Mouse (Mus musculus): ENCODE results near the gene Hspa14. TPM values are rescaled to one million over a fixed set of nuclear protein-coding genes. Genes with fewer than 3 reads are reported as not detected.
A peak's percentile ranks its signal among the peaks of the same experiment; 100 is the strongest.

Gene Hspa14
- polyA plus RNA-seq, 1 experiment = 56.8 TPM

- DNase-seq (ENCODE audit: low read depth) = no peak
- TF ChIP-seq POLR2A (IDR thresholded peaks at IDR 0.05; ENCODE audit: borderline replicate concordance, extremely low read depth, insufficient read depth, insufficient read length, poor library complexity, severe bottlenecking) (no peak), CTCF (IDR thresholded peaks at IDR 0.05; ENCODE audit: borderline replicate concordance, extremely low read depth, insufficient read depth, insufficient read length) (no peak)
These were observed 32.4 kb downstream of the Hspa14 start for GRCm38 (mm10) chr2:3480239-3480638.

- no peak for DNase-seq (ENCODE audit: low read depth)
- TF ChIP-seq POLR2A (IDR thresholded peaks at IDR 0.05; ENCODE audit: borderline replicate concordance, extremely low read depth, insufficient read depth, insufficient read length, poor library complexity, severe bottlenecking) = no peak
- TF ChIP-seq CTCF (IDR thresholded peaks at IDR 0.05; ENCODE audit: borderline replicate concordance, extremely low read depth, insufficient read depth, insufficient read length) = no peak
These were observed 36.8 kb downstream of the Hspa14 start for GRCm38 (mm10) chr2:3475746-3476251.

GRCm38 (mm10) chr2:3474861-3475283, 37.7 kb downstream of the Hspa14 start, which contains the start of gene Suv39h2:
TSS of gene Suv39h2 (minus strand) at chr2:3475031.
- TF ChIP-seq CTCF (IDR thresholded peaks at IDR 0.05; ENCODE audit: borderline replicate concordance, extremely low read depth, insufficient read depth, insufficient read length) (no peak), POLR2A (IDR thresholded peaks at IDR 0.05; ENCODE audit: borderline replicate concordance, extremely low read depth, insufficient read depth, insufficient read length, poor library complexity, severe bottlenecking) (peak; percentile 77; the same call in 1 of the 2 replicates)
- peak; percentile 98 for DNase-seq (ENCODE audit: low read depth)

GRCm38 (mm10) chr2:3474361-3474805, 38.2 kb downstream of the Hspa14 start:
- TF ChIP-seq POLR2A (IDR thresholded peaks at IDR 0.05; ENCODE audit: borderline replicate concordance, extremely low read depth, insufficient read depth, insufficient read length, poor library complexity, severe bottlenecking) = no peak
- no peak for TF ChIP-seq CTCF (IDR thresholded peaks at IDR 0.05; ENCODE audit: borderline replicate concordance, extremely low read depth, insufficient read depth, insufficient read length)
- DNase-seq (ENCODE audit: low read depth) = peak; percentile 91

- TF ChIP-seq CTCF (IDR thresholded peaks at IDR 0.05; ENCODE audit: borderline replicate concordance, extremely low read depth, insufficient read depth, insufficient read length) (no peak), POLR2A (IDR thresholded peaks at IDR 0.05; ENCODE audit: borderline replicate concordance, extremely low read depth, insufficient read depth, insufficient read length, poor library complexity, severe bottlenecking) (no peak)
- no peak for DNase-seq (ENCODE audit: low read depth)
These were observed 38.7 kb downstream of the Hspa14 start for GRCm38 (mm10) chr2:3473891-3474290.

- TF ChIP-seq POLR2A (IDR thresholded peaks at IDR 0.05; ENCODE audit: borderline replicate concordance, extremely low read depth, insufficient read depth, insufficient read length, poor library complexity, severe bottlenecking) = no peak
- 0 out of 2 replicates have a peak, but pooled peaks have one; percentile 13 for TF ChIP-seq CTCF (IDR thresholded peaks at IDR 0.05; ENCODE audit: borderline replicate concordance, extremely low read depth, insufficient read depth, insufficient read length)
- DNase-seq (ENCODE audit: low read depth) = no peak
These were observed 56.0 kb downstream of the Hspa14 start for GRCm38 (mm10) chr2:3456590-3456989.

GRCm38 (mm10) chr2:3453096-3453495, 59.5 kb downstream of the Hspa14 start:
- no peak for DNase-seq (ENCODE audit: low read depth)
- TF ChIP-seq POLR2A (IDR thresholded peaks at IDR 0.05; ENCODE audit: borderline replicate concordance, extremely low read depth, insufficient read depth, insufficient read length, poor library complexity, severe bottlenecking) = no peak
- TF ChIP-seq CTCF (IDR thresholded peaks at IDR 0.05; ENCODE audit: borderline replicate concordance, extremely low read depth, insufficient read depth, insufficient read length) = no peak

GRCm38 (mm10) chr2:3449431-3449830, 63.2 kb downstream of the Hspa14 start:
- no peak for DNase-seq (ENCODE audit: low read depth)
- TF ChIP-seq CTCF (IDR thresholded peaks at IDR 0.05; ENCODE audit: borderline replicate concordance, extremely low read depth, insufficient read depth, insufficient read length) (no peak), POLR2A (IDR thresholded peaks at IDR 0.05; ENCODE audit: borderline replicate concordance, extremely low read depth, insufficient read depth, insufficient read length, poor library complexity, severe bottlenecking) (no peak)

GRCm38 (mm10) chr2:3445984-3446383, 66.6 kb downstream of the Hspa14 start:
- DNase-seq (ENCODE audit: low read depth) = no peak
- TF ChIP-seq POLR2A (IDR thresholded peaks at IDR 0.05; ENCODE audit: borderline replicate concordance, extremely low read depth, insufficient read depth, insufficient read length, poor library complexity, severe bottlenecking) (no peak), CTCF (IDR thresholded peaks at IDR 0.05; ENCODE audit: borderline replicate concordance, extremely low read depth, insufficient read depth, insufficient read length) (no peak)

- TF ChIP-seq CTCF (IDR thresholded peaks at IDR 0.05; ENCODE audit: borderline replicate concordance, extremely low read depth, insufficient read depth, insufficient read length) (no peak), POLR2A (IDR thresholded peaks at IDR 0.05; ENCODE audit: borderline replicate concordance, extremely low read depth, insufficient read depth, insufficient read length, poor library complexity, severe bottlenecking) (no peak)
- peak; percentile 17 for DNase-seq (ENCODE audit: low read depth)
These were observed 68.4 kb downstream of the Hspa14 start for GRCm38 (mm10) chr2:3444206-3444605.

Other genes starting within 250 kb of the Hspa14 start
- gene Nmt2, start 228.6 kb downstream of the Hspa14 start, polyA plus RNA-seq (2012; rRNA removed) = 32.8 and 44.0 TPM in 2 replicates
- 9.1 and 13.1 TPM in 2 replicates for gene Rpp38, start 180.2 kb downstream of the Hspa14 start, polyA plus RNA-seq (2012; rRNA removed)
- 0.93 and 1.3 TPM in 2 replicates for gene Acbd7, start 176.6 kb downstream of the Hspa14 start, polyA plus RNA-seq (2012; rRNA removed)
- 0.04 TPM in 1 of 2 replicates, not detected in the other for gene Olah, start 115.6 kb downstream of the Hspa14 start, polyA plus RNA-seq (2012; rRNA removed)
- gene Meig1, start 90.2 kb downstream of the Hspa14 start, polyA plus RNA-seq (2012; rRNA removed) = 0.72 and 3.0 TPM in 2 replicates
- 13.0 and 14.9 TPM in 2 replicates for gene Dclre1c, start 88.7 kb downstream of the Hspa14 start, polyA plus RNA-seq (2012; rRNA removed)
- 8.1 and 11.4 TPM in 2 replicates for gene Suv39h2, start 37.8 kb downstream of the Hspa14 start, polyA plus RNA-seq (2012; rRNA removed)
- gene Gm45902, start within 50 bp of the Hspa14 start, polyA plus RNA-seq (2012; rRNA removed) = 6.3 and 8.1 TPM in 2 replicates
- gene Cdnf, start 216 bp upstream of the Hspa14 start, polyA plus RNA-seq (2012; rRNA removed) = 0.32 and 0.33 TPM in 2 replicates
- gene Fam107b, start 57.7 kb upstream of the Hspa14 start, polyA plus RNA-seq (2012; rRNA removed) = 33.9 and 37.2 TPM in 2 replicates

All from brain, embryonic 14.5 days (tissue).